Mouse (Mus musculus): ENCODE measurements around the gene Hck. TPM values are rescaled to one million over a fixed set of nuclear protein-coding genes. Genes with fewer than 3 reads are reported as not detected.

Hck gene
- 2.3 and 3.1 TPM in 2 replicates for polyA plus RNA-seq (2015; fragmentation: Nextera tagmentation; extraction: Ambion mirVana)

DNA sequence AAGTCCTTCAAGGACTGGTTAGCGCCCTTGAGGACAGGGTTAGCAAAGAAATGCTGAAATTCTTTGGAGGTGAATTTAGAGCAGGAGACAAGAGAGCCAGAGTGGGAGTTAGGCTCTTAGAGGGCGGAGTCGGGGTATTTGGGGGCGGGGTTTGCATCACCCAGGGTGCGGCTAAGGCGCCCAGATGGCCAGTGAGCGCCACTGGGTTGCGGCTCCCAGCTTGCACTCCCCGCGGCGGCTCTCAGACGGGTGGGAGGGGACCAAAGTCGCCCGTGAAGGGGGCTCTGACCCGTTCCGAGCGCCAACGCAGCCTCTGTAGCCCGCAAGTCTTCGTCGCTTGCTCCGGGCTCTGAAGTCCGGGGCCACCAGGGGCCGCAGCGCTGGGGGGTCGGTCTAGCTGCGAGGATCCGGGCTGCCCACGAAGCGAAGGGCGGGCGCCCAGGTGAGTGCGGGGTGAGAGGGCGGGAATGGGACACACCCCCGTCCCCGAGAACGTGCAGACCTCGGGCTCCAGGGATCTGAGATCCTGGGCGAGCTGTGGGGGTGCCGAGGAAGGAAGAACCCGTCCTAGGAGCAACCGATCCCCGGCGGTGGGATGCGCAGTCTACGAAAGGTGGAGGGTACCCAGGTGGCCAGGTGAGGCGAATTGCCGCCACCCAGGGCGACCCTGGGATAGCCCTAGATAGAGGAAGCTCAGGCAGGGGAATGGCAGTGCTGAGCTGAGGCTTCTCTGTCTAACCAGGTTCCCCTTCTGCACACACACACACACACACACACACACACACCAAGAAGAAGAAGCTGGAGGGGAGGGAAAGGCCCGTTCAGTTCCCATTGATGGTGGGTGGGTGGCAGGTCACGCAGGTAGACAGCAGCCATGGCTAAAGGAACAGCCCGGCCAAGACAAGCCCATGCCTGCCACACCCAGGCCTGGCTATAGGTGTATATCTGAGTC is at the start of gene Hck:
TSS of gene Hck (plus strand) at position 156 of the 952 bp plus-strand sequence.
- Histone ChIP-seq H3K36me3 (no peaks in the 10 kb centered on the region), H3K4me2 (peak within 1 kb of the TSS; percentile 74), H3K9me3 (no peaks in the 10 kb centered on the region), H3K4me1 (replicated peaks) (peaks cover 16% of the 10 kb centered on the region), H3K4me3 (peak within 1 kb of the TSS; percentile 46), H3K27ac (replicated peaks) (no peak within 1 kb of the TSS), H3K27me3 (peaks cover 56% of the 10 kb centered on the region), H3K9ac (peak within 1 kb of the TSS; percentile 65)
- WGBS, result 3% methylated on average over 52 of the region's 52 CpGs
- ATAC-seq (ENCODE audit: low read depth), result peak; percentile 59; the same call in 1 of the 2 replicates

GRCm38 (mm10) chr2:153060216-153060615 is 48.1 kb upstream of the Hck start:
- no peak for ATAC-seq (ENCODE audit: low read depth)
- Histone ChIP-seq H3K9ac (no peak overlapping the region), H3K4me2 (no peak overlapping the region), H3K27ac (replicated peaks) (no peak overlapping the region), H3K4me3 (no peak overlapping the region), H3K4me1 (replicated peaks) (no peaks in the 10 kb centered on the region), H3K9me3 (no peaks in the 10 kb centered on the region), H3K36me3 (peaks cover 2% of the 10 kb centered on the region; the same call in 1 of the 2 replicates), H3K27me3 (no peaks in the 10 kb centered on the region; the same call in 1 of the 2 replicates)
- WGBS, result 89% methylated on average over 7 of the region's 7 CpGs

GRCm38 (mm10) chr2:153063394-153063793 is 44.9 kb upstream of the Hck start:
- 51% methylated on average over 3 of the region's 3 CpGs for WGBS
- H3K4me1 ChIP-seq (replicated peaks), result no peaks in the 10 kb centered on the region
- H3K4me3 ChIP-seq, result no peak overlapping the region
- no peak for ATAC-seq (ENCODE audit: low read depth)
- no peaks in the 10 kb centered on the region for H3K9me3 ChIP-seq
- H3K27me3 ChIP-seq, result peaks cover 19% of the 10 kb centered on the region
- no peak overlapping the region for H3K4me2 ChIP-seq
- peak overlapping the region; percentile 46; the same call in 1 of the 2 replicates for H3K27ac ChIP-seq (replicated peaks)
- no peaks in the 10 kb centered on the region for H3K36me3 ChIP-seq
- H3K9ac ChIP-seq, result no peak overlapping the region

DNA sequence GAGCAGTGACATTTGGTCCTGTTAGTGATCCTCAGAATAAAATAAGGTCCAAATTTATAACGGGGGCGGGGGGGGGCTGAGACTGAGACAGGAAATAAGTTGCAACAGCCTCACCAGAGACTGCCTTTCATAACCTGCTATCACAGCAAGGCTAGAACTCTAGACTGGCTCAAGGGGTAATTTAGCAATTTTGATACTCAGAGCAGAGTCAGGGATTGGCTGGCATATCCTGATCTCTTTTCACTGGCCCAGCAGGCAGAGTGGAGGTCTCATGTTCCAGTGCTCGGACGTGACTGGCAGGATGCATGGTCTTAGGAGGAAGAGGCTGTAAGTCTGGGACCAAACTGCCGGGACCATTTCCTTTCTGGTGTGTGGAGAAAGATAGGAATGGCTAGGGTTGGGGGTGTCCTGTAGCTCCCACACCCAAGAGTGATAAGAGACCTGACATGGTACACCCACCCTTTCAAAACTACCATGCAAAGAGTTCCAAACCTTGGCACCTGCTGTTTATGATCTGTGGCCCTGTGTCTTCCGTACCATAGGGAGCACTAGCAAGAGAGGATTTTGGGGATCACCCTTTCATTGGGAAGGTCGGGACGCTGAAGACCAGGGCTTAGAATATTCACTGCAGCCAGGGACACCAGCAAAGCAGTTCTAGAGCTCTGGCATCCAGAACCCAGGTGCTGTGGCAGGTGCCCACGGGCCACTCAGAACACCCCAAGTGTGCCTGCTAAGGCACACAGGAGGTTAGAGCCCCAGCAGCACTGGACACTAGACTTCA is 43.9 kb upstream of the Hck start:
- Histone ChIP-seq H3K9ac (no peak overlapping the region), H3K4me3 (no peak overlapping the region), H3K9me3 (no peaks in the 10 kb centered on the region), H3K36me3 (no peaks in the 10 kb centered on the region), H3K4me2 (no peak overlapping the region), H3K4me1 (replicated peaks) (no peaks in the 10 kb centered on the region), H3K27me3 (peaks cover 26% of the 10 kb centered on the region), H3K27ac (replicated peaks) (no peak overlapping the region)
- 74% methylated on average over 9 of the region's 9 CpGs for WGBS
- 0 out of 2 replicates have a peak, but pooled peaks have one; percentile 36 for ATAC-seq (ENCODE audit: low read depth)

- Histone ChIP-seq H3K36me3 (no peaks in the 10 kb centered on the region), H3K27ac (replicated peaks) (0 out of 2 replicates have a peak within 1 kb of the TSS, but pooled peaks have one; percentile 33), H3K4me1 (replicated peaks) (no peaks in the 10 kb centered on the region), H3K27me3 (peaks cover 42% of the 10 kb centered on the region), H3K4me2 (peak within 1 kb of the TSS; percentile 27), H3K4me3 (peak within 1 kb of the TSS; percentile 10; the same call in 1 of the 2 replicates), H3K9me3 (no peaks in the 10 kb centered on the region), H3K9ac (no peak within 1 kb of the TSS)
- no peak for ATAC-seq (ENCODE audit: low read depth)
- WGBS, result 63% methylated on average over 12 of the region's 12 CpGs
Measured at GRCm38 (mm10) chr2:153065747-153066508, 42.3 kb upstream of the Hck start, which contains the start of gene Ccm2l. Gene Ccm2l (plus strand): TSS chr2:153065955.

- Histone ChIP-seq H3K4me2 (peak overlapping the region; percentile 27; the same call in 1 of the 2 replicates), H3K4me1 (replicated peaks) (peaks cover 6% of the 10 kb centered on the region), H3K9ac (no peak overlapping the region), H3K36me3 (no peaks in the 10 kb centered on the region), H3K27ac (replicated peaks) (no peak overlapping the region), H3K4me3 (no peak overlapping the region), H3K9me3 (no peaks in the 10 kb centered on the region), H3K27me3 (peaks cover 52% of the 10 kb centered on the region)
- no peak for ATAC-seq (ENCODE audit: low read depth)
- WGBS, result 33% methylated on average over 6 of the region's 6 CpGs
Measured at GRCm38 (mm10) chr2:153066991-153067390, 41.3 kb upstream of the Hck start.

DNA sequence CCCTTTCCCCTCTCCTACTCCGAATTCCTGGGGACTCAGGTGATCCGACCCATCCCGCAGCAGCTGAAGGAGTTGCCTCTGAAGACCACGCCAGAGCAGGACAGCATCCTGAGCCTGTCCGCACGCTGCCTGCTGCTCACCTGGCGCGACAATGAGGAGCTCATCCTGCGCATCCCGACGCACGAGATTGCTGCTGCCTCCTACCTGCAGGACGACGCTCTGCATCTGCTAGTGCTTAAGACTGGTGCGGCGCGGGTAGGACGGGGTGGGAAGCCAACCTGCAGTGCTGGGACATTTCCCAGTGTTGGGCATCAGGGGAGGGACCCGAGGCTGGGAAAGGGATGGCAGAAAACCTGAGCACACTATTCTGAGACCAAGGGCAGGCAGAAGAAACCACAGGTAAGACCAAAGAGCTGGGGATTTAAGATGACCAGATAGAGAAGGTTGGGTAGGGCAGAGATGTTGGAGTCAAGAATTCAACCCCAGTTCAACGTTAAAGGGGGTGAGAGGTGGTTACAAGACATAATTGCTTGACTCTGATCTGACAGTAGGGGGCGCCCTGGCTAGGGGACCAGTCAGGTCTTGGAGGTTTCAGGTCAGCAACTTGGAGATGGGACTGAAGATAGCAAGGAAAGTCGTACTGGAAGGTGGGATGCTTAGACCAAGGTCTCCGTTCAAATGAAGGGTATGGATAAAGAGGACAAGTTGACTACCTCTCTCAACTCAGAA is 37.3 kb upstream of the Hck start:
- Histone ChIP-seq H3K4me2 (peak overlapping the region; percentile 58; the same call in 1 of the 2 replicates), H3K4me3 (0 out of 2 replicates have a peak overlapping the region, but pooled peaks have one; percentile 7), H3K9ac (no peak overlapping the region)

GRCm38 (mm10) chr2:153071491-153072184 is 36.6 kb upstream of the Hck start:
- Histone ChIP-seq H3K9ac (peak overlapping the region; percentile 70), H3K27ac (replicated peaks) (no peak overlapping the region)

More for the DNA sequence above, 37.3 kb upstream of the Hck start:
- Histone ChIP-seq H3K27me3 (peaks cover 75% of the 10 kb centered on the region), H3K4me1 (replicated peaks) (peaks cover 8% of the 10 kb centered on the region), H3K9me3 (no peaks in the 10 kb centered on the region), H3K27ac (replicated peaks) (no peak overlapping the region), H3K36me3 (no peaks in the 10 kb centered on the region)
- WGBS, result 9% methylated on average over 23 of the region's 23 CpGs
- ATAC-seq (ENCODE audit: low read depth), result no peak

DNA sequence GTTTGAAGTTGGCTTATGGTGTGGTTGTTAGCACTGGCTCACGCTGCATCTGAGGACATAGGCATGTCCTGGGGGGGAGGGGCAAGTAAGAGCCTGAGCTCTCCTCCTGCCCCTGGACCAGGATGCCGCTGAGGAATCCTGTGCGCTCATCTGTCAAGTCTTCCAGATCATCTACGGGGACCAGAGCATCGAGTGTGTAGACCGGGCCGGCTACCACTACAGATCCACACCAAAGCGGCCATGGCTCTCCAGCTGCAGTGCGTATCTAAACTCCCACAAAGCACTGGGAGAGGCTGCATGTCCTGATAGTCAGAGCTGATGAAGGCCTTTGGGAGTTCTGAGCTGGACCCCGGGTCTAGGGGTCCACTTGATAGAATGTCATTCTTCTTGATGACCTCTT is 33.6 kb upstream of the Hck start:
- H3K4me2 ChIP-seq, result no peak overlapping the region
- peaks cover 8% of the 10 kb centered on the region for H3K4me1 ChIP-seq (replicated peaks)
- H3K36me3 ChIP-seq, result no peaks in the 10 kb centered on the region
- peaks cover 46% of the 10 kb centered on the region for H3K27me3 ChIP-seq
- H3K27ac ChIP-seq (replicated peaks), result no peak overlapping the region
- no peak overlapping the region for H3K9ac ChIP-seq
- no peaks in the 10 kb centered on the region for H3K9me3 ChIP-seq
- no peak overlapping the region for H3K4me3 ChIP-seq
- no peak for ATAC-seq (ENCODE audit: low read depth)
- 87% methylated on average over 10 of the region's 10 CpGs for WGBS

More at GRCm38 (mm10) chr2:153071491-153072184, 36.6 kb upstream of the Hck start:
- H3K9me3 ChIP-seq, result no peaks in the 10 kb centered on the region
- peaks cover 71% of the 10 kb centered on the region for H3K27me3 ChIP-seq
- H3K4me2 ChIP-seq, result peak overlapping the region; percentile 58
- ATAC-seq (ENCODE audit: low read depth), result peak; percentile 57
- 10% methylated on average over 67 of the region's 67 CpGs for whole genome bisulfite sequencing
- H3K4me3 ChIP-seq, result peak overlapping the region; percentile 33
- no peaks in the 10 kb centered on the region for H3K36me3 ChIP-seq
- peaks cover 8% of the 10 kb centered on the region for H3K4me1 ChIP-seq (replicated peaks)

DNA sequence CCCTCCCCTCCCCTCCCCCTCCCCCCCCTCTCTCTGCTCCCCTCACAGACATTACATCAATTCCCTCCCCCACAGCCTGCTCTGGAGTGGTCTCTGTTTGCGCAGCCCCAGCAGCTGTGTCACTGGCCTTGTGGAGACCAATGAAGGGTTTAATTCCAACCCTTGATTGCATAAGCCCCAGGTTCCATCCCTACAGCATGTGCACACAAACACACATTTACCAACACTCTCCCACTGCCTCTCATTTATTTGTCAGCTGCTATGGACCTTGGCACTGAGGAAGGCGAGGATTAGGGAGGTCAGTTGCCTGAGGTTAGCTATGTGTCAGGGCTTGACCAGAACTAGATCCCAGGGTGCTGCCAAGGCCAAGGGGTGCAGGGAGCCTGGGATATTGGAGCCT is 32.3 kb upstream of the Hck start:
- WGBS, result 70% methylated on average over 2 of the region's 2 CpGs

More for the DNA sequence above, 32.3 kb upstream of the Hck start:
- peaks cover 33% of the 10 kb centered on the region for H3K27me3 ChIP-seq
- H3K9ac ChIP-seq, result no peak overlapping the region
- no peak overlapping the region for H3K27ac ChIP-seq (replicated peaks)
- no peak for ATAC-seq (ENCODE audit: low read depth)
- no peak overlapping the region for H3K4me3 ChIP-seq
- no peaks in the 10 kb centered on the region for H3K36me3 ChIP-seq
- peaks cover 8% of the 10 kb centered on the region for H3K4me1 ChIP-seq (replicated peaks)
- no peaks in the 10 kb centered on the region for H3K9me3 ChIP-seq
- H3K4me2 ChIP-seq, result no peak overlapping the region

Data from neural tube, embryonic 13.5 days (tissue).